ENCODE assay signal across 32 mouse cellular contexts in the genomic region with DNA sequence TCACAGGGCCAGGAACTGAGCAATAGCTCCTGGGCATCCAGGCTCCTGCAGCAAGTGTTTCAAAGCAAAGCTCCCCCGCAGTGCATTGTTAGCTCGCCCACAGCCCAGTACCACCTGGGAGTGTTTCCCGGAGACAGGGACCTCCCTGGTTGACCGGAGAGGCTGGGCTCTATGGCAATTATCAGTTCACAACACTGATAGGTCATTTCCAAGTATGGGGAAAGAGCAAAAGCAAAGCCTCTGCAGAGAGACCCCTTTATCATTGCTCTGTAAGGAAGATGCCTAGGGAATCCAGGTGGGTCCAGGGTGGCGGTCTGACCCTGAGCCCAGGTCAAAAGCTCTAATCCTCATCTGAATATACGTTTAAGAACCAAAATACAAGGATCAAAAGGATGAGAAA. TPM values are rescaled to one million over a fixed set of nuclear protein-coding genes. Genes with fewer than 3 reads are reported as not detected.
DNase-seq lines count a peak whose midpoint lies in the region; ATAC-seq and TF ChIP-seq lines count a peak whose summit lies in the region.
"Had no signal": no experiment of that assay in that cellular context is flagged by ENCODE, and none has a peak within 500 bp of the region (broad histone marks: within the 10 kb centered on the region; RNA-seq: fewer than 3 reads in every experiment).

No protein-coding gene starts in this region.

- peaks cover 59% of the 10 kb centered on the region for H3K27me3 ChIP-seq in hindbrain, embryonic 11.5 days (ENCODE audit: control insufficient read depth, insufficient read depth, low read length)
- peaks cover 56% of the 10 kb centered on the region for H3K27me3 ChIP-seq in hindbrain, postnatal 0 days (ENCODE audit: insufficient read depth, low read length)
- peaks cover 15% of the 10 kb centered on the region; the same call in 1 of the 2 replicates for H3K27me3 ChIP-seq in lung, postnatal 0 days (replicated peaks; ENCODE audit: insufficient read depth, low read length)

- H3K4me1 ChIP-seq in hindbrain, embryonic 11.5 days (replicated peaks; ENCODE audit: control insufficient read depth, insufficient read depth, low read length): no peaks in the 10 kb centered on the region
- H3K4me1 ChIP-seq in hindbrain, postnatal 0 days (ENCODE audit: insufficient read depth, low read length): no peaks in the 10 kb centered on the region
- no peaks in the 10 kb centered on the region for H3K4me1 ChIP-seq in lung, postnatal 0 days (ENCODE audit: insufficient read depth, low read depth, low read length)
- H3K4me1 ChIP-seq: hindbrain, embryonic 13.5 days had no signal

- 5% methylated on average over 6 of the region's 6 CpGs for WGBS in hindbrain, embryonic 11.5 days
- 8% methylated on average over 6 of the region's 6 CpGs for WGBS in hindbrain, postnatal 0 days
- 22% methylated on average over 6 of the region's 6 CpGs for WGBS in lung, postnatal 0 days

- H3K27ac ChIP-seq in hindbrain, embryonic 11.5 days (ENCODE audit: low read depth, low read length): no peak overlapping the region
- no peak overlapping the region for H3K27ac ChIP-seq in hindbrain, postnatal 0 days
- H3K27ac ChIP-seq in lung, postnatal 0 days (ENCODE audit: low read length): no peak overlapping the region
- H3K27ac ChIP-seq: forebrain, embryonic 10.5 days; forebrain, embryonic 13.5 days; heart, adult 2 months; heart, embryonic 10.5 days; heart, embryonic 13.5 days; hindbrain, embryonic 13.5 days had no signal

- no peak overlapping the region for H3K4me2 ChIP-seq in hindbrain, embryonic 11.5 days (replicated peaks; ENCODE audit: low read depth, low read length)
- no peak overlapping the region for H3K4me2 ChIP-seq in hindbrain, postnatal 0 days (ENCODE audit: low read depth, low read length)
- no peak overlapping the region for H3K4me2 ChIP-seq in lung, postnatal 0 days (replicated peaks; ENCODE audit: low read depth, low read length)
- H3K4me2 ChIP-seq: forebrain, embryonic 13.5 days; heart, embryonic 13.5 days; hindbrain, embryonic 13.5 days had no signal

- ATAC-seq in hindbrain, embryonic 11.5 days (ENCODE audit: low FRiP score): no peak
- no peak for ATAC-seq in hindbrain, postnatal 0 days
- no peak for ATAC-seq in lung, postnatal 0 days
- ATAC-seq: CD4-positive, CD25-positive, alpha-beta regulatory T cell, adult 4 months; forebrain, embryonic 13.5 days; forebrain, embryonic 16.5 days; hindbrain, embryonic 16.5 days; inflammation-experienced regulatory T-cells, adult 6 months; intestine, embryonic 16.5 days; Patski had no signal

- no peaks in the 10 kb centered on the region for H3K9me3 ChIP-seq in hindbrain, embryonic 11.5 days (ENCODE audit: control insufficient read depth, low read length)
- H3K9me3 ChIP-seq in hindbrain, postnatal 0 days (ENCODE audit: low read length): no peaks in the 10 kb centered on the region
- no peaks in the 10 kb centered on the region for H3K9me3 ChIP-seq in lung, postnatal 0 days (ENCODE audit: low read length)
- H3K9me3 ChIP-seq: forebrain, embryonic 10.5 days; forebrain, embryonic 13.5 days; heart, embryonic 10.5 days; heart, embryonic 13.5 days; hindbrain, embryonic 13.5 days had no signal

- no peak for TF ChIP-seq EP300 in lung, postnatal 0 days (IDR thresholded peaks at IDR 0.05)

- H3K4me3 ChIP-seq in hindbrain, embryonic 11.5 days (ENCODE audit: low read depth, low read length): no peak overlapping the region
- no peak overlapping the region for H3K4me3 ChIP-seq in hindbrain, postnatal 0 days (ENCODE audit: low read length)
- no peak overlapping the region for H3K4me3 ChIP-seq in lung, postnatal 0 days (ENCODE audit: low read depth, low read length)
- H3K4me3 ChIP-seq: forebrain, embryonic 10.5 days; forebrain, embryonic 13.5 days; heart, adult 2 months; heart, embryonic 10.5 days; heart, embryonic 13.5 days; hindbrain, embryonic 13.5 days had no signal

- no peak overlapping the region for H3K9ac ChIP-seq in hindbrain, embryonic 11.5 days (ENCODE audit: low read depth, low read length)
- H3K9ac ChIP-seq in hindbrain, postnatal 0 days (replicated peaks; ENCODE audit: low read length): no peak overlapping the region
- H3K9ac ChIP-seq in lung, postnatal 0 days (replicated peaks; ENCODE audit: low read depth): no peak overlapping the region
- H3K9ac ChIP-seq: forebrain, embryonic 13.5 days; heart, embryonic 13.5 days; hindbrain, embryonic 13.5 days had no signal

- TF ChIP-seq CTCF in hindbrain, postnatal 0 days (IDR thresholded peaks at IDR 0.05; ENCODE audit: low read depth): no peak
- no peak for TF ChIP-seq CTCF in lung, postnatal 0 days (IDR thresholded peaks at IDR 0.05)

- no peaks in the 10 kb centered on the region for H3K36me3 ChIP-seq in hindbrain, embryonic 11.5 days (ENCODE audit: control insufficient read depth, insufficient read depth, low read length)
- no peaks in the 10 kb centered on the region for H3K36me3 ChIP-seq in hindbrain, postnatal 0 days (ENCODE audit: insufficient read depth, low read length)
- H3K36me3 ChIP-seq in lung, postnatal 0 days (ENCODE audit: insufficient read depth, low read length): no peaks in the 10 kb centered on the region
- H3K36me3 ChIP-seq: forebrain, embryonic 10.5 days; G1E; heart, embryonic 10.5 days; heart, embryonic 13.5 days; hindbrain, embryonic 13.5 days had no signal

- DNase-seq in hindbrain, embryonic 11.5 days (ENCODE audit: low spot score): peak; percentile 8
- no peak for DNase-seq in hindbrain, postnatal 0 days (ENCODE audit: low spot score)
- peak; percentile 17 for DNase-seq in testis, postnatal 14 days (ENCODE audit: low spot score)
- DNase-seq in testis, postnatal 10 days (ENCODE audit: low spot score): no peak
- peak; percentile 43 for DNase-seq in ZHBTc4 (ENCODE audit: low read depth, low spot score)
- no peak for DNase-seq in lung, postnatal 0 days (ENCODE audit: low spot score)
- DNase-seq: adrenal gland, adult 2 months; adrenal gland, postnatal 14 days; cerebellum, adult 11 months; cerebellum, adult 2 months; cerebellum, adult 9-11 months; cerebellum, postnatal 25 days; embryo, embryonic 11 days; gastrocnemius, postnatal 25 days; heart, adult 2 months had no signal

RNA-seq across cellular contexts. Expression of a gene that starts 6.6 kb away (rescaled TPM):
- polyA plus RNA-seq in hindbrain, embryonic 11.5 days (2014; fragmentation: Nextera tagmentation; extraction: Ambion mirVana): 3.4 and 4.5 TPM in 2 replicates
- total RNA-seq in hindbrain, postnatal 0 days (2014; rRNA removed): 5.4 and 7.5 TPM in 2 replicates
- polyA plus RNA-seq in hindbrain, postnatal 0 days (2015; fragmentation: Nextera tagmentation; extraction: Ambion mirVana): 0.38 and 0.58 TPM in 2 replicates
- 37.0 and 37.7 TPM in 2 replicates for polyA plus RNA-seq in lung, postnatal 0 days (2015; fragmentation: Nextera tagmentation; extraction: Ambion mirVana)
- total RNA-seq: adrenal gland, adult 2 months; common myeloid progenitor, adult 5-6 weeks; gastrocnemius, adult 8-10 months; gastrocnemius, postnatal 25 days; heart, adult 2 months; heart, postnatal 25 days; hematopoietic stem cell, adult 5-6 weeks had no signal
- polyA plus RNA-seq: CD4-positive, CD25-positive, alpha-beta regulatory T cell, adult 4 months; cerebellum, adult 2 months; forebrain, embryonic 16.5 days; G1E; gonadal fat pad, adult 2 months; inflammation-experienced regulatory T-cells, adult 6 months had no signal

Comparison
In these comparisons a context has a peak if more than half of its experiments do, and no peak if none do; other contexts are left out.
1. DNase-seq: peak in hindbrain, embryonic 11.5 days (single experiment), testis, postnatal 14 days (single experiment) and ZHBTc4 (single experiment); none in hindbrain, postnatal 0 days (single experiment), testis, postnatal 10 days (single experiment) and lung, postnatal 0 days (single experiment).